Mouse (Mus musculus) C2C12 (cell line): Measurements from ENCODE around the gene Prpf31. TPM values are rescaled to one million over a fixed set of nuclear protein-coding genes. Genes with fewer than 3 reads are reported as not detected.
A peak's percentile ranks its signal among the peaks of the same experiment; 100 is the strongest.

Experiments
- H3K27me3 ChIP-seq: one replicate; pipeline ENCODE4 v1.6.1; 2011; ENCODE audit not compliant: control insufficient read depth, insufficient read depth, insufficient read length
- H3K36me3 ChIP-seq: one replicate; pipeline ENCODE4 v1.6.1; 2011; ENCODE audit not compliant: control insufficient read depth, insufficient read depth
- H3K4me3 ChIP-seq: one replicate; pipeline ENCODE4 v1.5.1; 2011; ENCODE audit warnings: mild to moderate bottlenecking, control low read depth; ENCODE audit not compliant: poor library complexity, insufficient read depth, severe bottlenecking
- H3K79me2 ChIP-seq: one replicate; pipeline ENCODE4 v1.6.1; 2011; ENCODE audit not compliant: control insufficient read depth, insufficient read depth
- H3K79me3 ChIP-seq: one replicate; pipeline ENCODE4 v1.6.1; 2011; ENCODE audit warnings: low read depth, control low read depth
- H3ac ChIP-seq: one replicate; pipeline ENCODE3; 2011; ENCODE audit warnings: low read depth; ENCODE audit not compliant: control insufficient read depth, insufficient read length
- CEBPB ChIP-seq: IDR thresholded peaks from one replicate; pipeline ENCODE4 v1.6.1; 2011; ENCODE audit warnings: low read depth, mild to moderate bottlenecking, control low read depth, moderate library complexity
- CTCF ChIP-seq: IDR thresholded peaks from one replicate; pipeline ENCODE4 v1.5.1; 2011; ENCODE audit not compliant: control insufficient read depth, insufficient read depth, insufficient read length
- FOSL1 ChIP-seq: IDR thresholded peaks from one replicate; pipeline ENCODE4 v1.8.0; 2011; ENCODE audit warnings: mild to moderate bottlenecking, low read length; ENCODE audit not compliant: poor library complexity, insufficient read depth, severe bottlenecking
- MAX ChIP-seq: IDR thresholded peaks from one replicate; pipeline ENCODE4 v1.6.1; 2011; ENCODE audit warnings: mild to moderate bottlenecking, control low read depth
- MYOD1 ChIP-seq: IDR thresholded peaks from one replicate; pipeline ENCODE4 v1.6.1; 2011; ENCODE audit warnings: low read depth; ENCODE audit not compliant: control insufficient read depth, insufficient read length
- MYOG ChIP-seq: IDR thresholded peaks from one replicate; pipeline ENCODE4 v1.6.1; 2011; ENCODE audit not compliant: control insufficient read depth, insufficient read length; ENCODE audit errors: extremely low read depth
- USF1 ChIP-seq: IDR thresholded peaks from one replicate; pipeline ENCODE4 v1.6.1; 2011; ENCODE audit warnings: low read depth, mild to moderate bottlenecking, control low read depth, moderate library complexity
- polyA plus RNA-seq: library from polyadenylated mRNA; unstranded; fragments of >200 nt; fragmentation: generic; extraction: Trizol; gene quantifications from one replicate; pipeline ENCODE4 v1.2.1, GENCODE M21; 2012; ENCODE audit warnings: missing spikeins

The Prpf31 gene
- polyA plus RNA-seq, 1 experiment: 102 TPM

DNA sequence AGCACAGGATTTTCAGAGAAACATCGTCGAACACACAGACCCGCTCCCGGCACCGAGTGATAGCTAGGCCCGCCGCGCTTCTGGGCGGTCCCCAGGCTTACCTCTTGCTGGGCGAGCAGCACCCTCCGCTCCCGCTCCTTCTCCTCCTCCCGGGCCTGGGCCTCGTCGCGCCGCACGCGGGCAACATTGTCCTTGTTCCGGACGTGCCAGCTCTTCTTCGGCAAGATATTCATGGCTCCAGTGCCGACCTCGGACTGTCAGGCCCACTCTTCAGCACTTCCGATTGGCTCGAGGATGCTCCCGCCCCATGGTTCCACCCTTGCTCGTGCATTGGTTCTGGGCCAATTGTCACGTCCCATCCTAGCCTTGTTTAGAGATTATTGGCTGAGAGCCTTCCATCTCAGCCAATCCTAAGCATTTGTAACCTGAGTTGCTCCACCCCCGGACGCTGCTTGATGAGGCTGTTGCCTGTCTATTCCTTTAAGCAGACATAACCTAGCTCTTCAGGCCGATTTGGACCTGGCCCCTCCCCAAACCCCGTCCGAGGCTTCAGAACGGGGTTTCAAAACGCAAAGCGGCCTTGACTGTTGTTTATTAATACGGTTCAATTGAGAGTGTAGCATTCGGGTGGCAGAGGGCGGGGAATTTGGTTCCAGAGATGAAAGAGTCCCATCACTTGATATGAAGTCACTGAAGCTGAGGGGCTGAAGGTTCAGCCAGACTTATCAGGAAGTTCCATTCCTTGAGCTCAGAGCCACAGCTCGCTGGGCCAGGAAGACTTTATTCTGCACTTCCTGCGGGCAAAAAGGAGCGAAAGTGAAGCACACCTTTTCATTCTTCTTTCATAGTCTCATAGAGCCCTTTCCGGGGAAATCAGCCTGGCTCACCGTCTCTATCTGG lies 35.7 kb downstream of the Prpf31 start, which contains the start of gene Leng1:
Leng1 (minus strand) TSS at position 626 of the 900 bp plus-strand sequence.
- TF ChIP-seq CEBPB: no peak
- no peak for TF ChIP-seq MYOD1
- TF ChIP-seq USF1: no peak
- TF ChIP-seq CTCF: no peak
- no peak for TF ChIP-seq FOSL1
- TF ChIP-seq MYOG: no peak
- TF ChIP-seq MAX: peak; percentile 54
- Histone ChIP-seq H3K79me2 (peaks cover 18% of the 10 kb centered on the region), H3ac (peak within 1 kb of the TSS; percentile 99), H3K27me3 (no peaks in the 10 kb centered on the region), H3K79me3 (peaks cover 8% of the 10 kb centered on the region), H3K4me3 (peak within 1 kb of the TSS; percentile 48), H3K36me3 (peaks cover 12% of the 10 kb centered on the region)

DNA sequence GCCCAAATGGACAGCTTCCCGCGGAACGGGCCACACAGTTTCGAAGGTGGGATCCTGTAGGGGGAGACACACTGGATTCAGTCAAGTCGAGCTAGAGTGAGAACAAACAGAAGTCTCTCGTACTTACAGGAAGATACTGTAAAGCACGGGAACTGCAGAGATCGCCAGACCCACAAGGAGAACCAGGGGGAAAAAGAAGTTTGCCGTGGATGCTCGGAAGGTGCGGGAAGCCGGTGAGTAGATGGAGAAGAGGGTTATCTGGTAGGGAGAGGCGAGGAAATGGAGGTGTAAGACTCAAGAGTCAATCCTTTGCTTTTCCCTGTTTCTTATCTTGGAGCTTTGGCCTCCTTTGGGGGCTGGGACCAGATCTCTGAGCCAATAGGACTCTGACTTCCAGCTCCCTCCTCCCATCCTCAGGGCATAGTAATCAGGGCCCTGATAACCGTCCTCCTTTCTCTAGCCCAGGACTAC lies 37.2 kb downstream of the Prpf31 start:
- no peak overlapping the region for H3K4me3 ChIP-seq
- H3K36me3 ChIP-seq: no peaks in the 10 kb centered on the region
- H3ac ChIP-seq: peak overlapping the region; percentile 6
- H3K79me3 ChIP-seq: peaks cover 8% of the 10 kb centered on the region
- no peaks in the 10 kb centered on the region for H3K27me3 ChIP-seq
- TF ChIP-seq CTCF (no peak), CEBPB (no peak), USF1 (no peak), MYOD1 (no peak), MYOG (no peak), MAX (no peak), FOSL1 (no peak)
- H3K79me2 ChIP-seq: peaks cover 18% of the 10 kb centered on the region

- Histone ChIP-seq H3ac (no peak overlapping the region), H3K27me3 (no peaks in the 10 kb centered on the region), H3K36me3 (no peaks in the 10 kb centered on the region), H3K4me3 (no peak overlapping the region), H3K79me3 (no peaks in the 10 kb centered on the region), H3K79me2 (no peaks in the 10 kb centered on the region)
- TF ChIP-seq MYOD1 (no peak), CTCF (peak; percentile 86)
Measured at GRCm38 (mm10) chr7:3674507-3675227, 44.9 kb downstream of the Prpf31 start.

DNA sequence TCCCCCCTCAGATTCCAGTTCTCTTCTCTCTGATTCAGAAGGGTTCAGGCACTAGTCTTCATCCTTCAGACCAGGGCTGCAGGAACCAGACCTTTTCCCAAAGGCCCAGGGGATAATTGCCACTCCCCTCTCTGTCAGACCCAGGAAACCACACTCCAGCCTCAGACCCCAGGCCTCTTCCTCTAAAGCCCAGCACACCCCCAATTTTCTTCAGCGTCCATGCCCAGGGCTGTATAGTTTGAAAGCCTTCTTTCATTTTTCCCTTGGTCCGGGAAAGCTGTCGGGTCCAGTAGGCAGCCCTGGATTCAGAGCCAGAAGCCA lies 45.4 kb downstream of the Prpf31 start:
- Histone ChIP-seq H3K27me3 (no peaks in the 10 kb centered on the region), H3K4me3 (no peak overlapping the region), H3K79me2 (no peaks in the 10 kb centered on the region), H3K36me3 (no peaks in the 10 kb centered on the region), H3ac (no peak overlapping the region), H3K79me3 (no peaks in the 10 kb centered on the region)
- TF ChIP-seq CEBPB: no peak
- TF ChIP-seq CTCF: no peak
- no peak for TF ChIP-seq MYOG
- TF ChIP-seq MYOD1: no peak
- no peak for TF ChIP-seq USF1
- no peak for TF ChIP-seq FOSL1
- TF ChIP-seq MAX: no peak

DNA sequence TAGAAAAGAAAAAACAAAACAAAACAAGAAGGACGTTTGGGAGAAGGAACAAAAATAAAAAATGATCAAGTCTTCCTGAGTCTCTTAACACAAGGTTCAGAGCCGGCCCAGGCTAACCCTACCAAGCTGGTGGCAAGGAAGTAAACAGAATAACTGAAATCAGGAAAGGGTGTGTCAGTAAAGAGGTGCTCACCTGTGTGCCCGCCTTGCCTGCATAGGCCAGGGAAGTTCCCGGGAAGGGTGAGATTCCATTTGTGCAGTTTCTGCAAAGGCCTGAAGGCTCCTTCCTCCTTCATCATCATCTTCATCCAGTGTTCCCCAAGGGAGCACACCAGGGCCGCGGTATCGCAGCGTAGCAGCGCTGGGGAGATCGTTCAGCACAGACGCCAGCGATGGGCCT lies 46.6 kb downstream of the Prpf31 start:
- no peak overlapping the region for H3K4me3 ChIP-seq
- H3ac ChIP-seq: no peak overlapping the region
- H3K27me3 ChIP-seq: no peaks in the 10 kb centered on the region
- TF ChIP-seq MAX (no peak), CTCF (no peak), USF1 (no peak), MYOD1 (no peak), MYOG (no peak), FOSL1 (no peak), CEBPB (no peak)
- H3K79me3 ChIP-seq: no peaks in the 10 kb centered on the region
- H3K79me2 ChIP-seq: no peaks in the 10 kb centered on the region
- no peaks in the 10 kb centered on the region for H3K36me3 ChIP-seq
